Mouse (Mus musculus) megakaryocyte-erythroid progenitor cell, adult 5-6 weeks (primary cell): Measurements from ENCODE around the gene Ggcx. TPM values are rescaled to one million over a fixed set of nuclear protein-coding genes. Genes with fewer than 3 reads are reported as not detected.

Source experiments
- ATAC-seq: replicated peaks from 2 replicates; pipeline ENCODE4 v1.8.0; 2016; ENCODE audit warnings: mild to moderate bottlenecking, inconsistent platforms; ENCODE audit not compliant: severe bottlenecking, poor library complexity, low FRiP score, low TSS enrichment
- total RNA-seq, 2 experiments: library from RNA; stranded (forward) in 1 of 2; stranded (reverse) in 1 of 2; fragments of 200-1000, 215-1000 nt in 1 of 2; fragments of >200 nt in 1 of 2; fragmentation: Nextera tagmentation in 1 of 2; gene quantifications; 2 replicates each; pipeline ENCODE4 v1.2.3; 2014 to 2017

Ggcx gene
- total RNA-seq (2014; fragmentation: Nextera tagmentation) (8.6 and 11.3 TPM in 2 replicates), total RNA-seq (2017) (3.7 and 11.2 TPM in 2 replicates)

GRCm38 (mm10) chr6:72414076-72414756, at the start of gene Ggcx:
TSS of gene Ggcx (plus strand) at chr6:72414308.
- ATAC-seq: peak; percentile 94

GRCm38 (mm10) chr6:72364985-72365384, 49.1 kb upstream of the Ggcx start:
- ATAC-seq: no peak

- ATAC-seq: no peak
Measured at GRCm38 (mm10) chr6:72366304-72366703, 47.8 kb upstream of the Ggcx start.

- ATAC-seq: no peak
Measured at GRCm38 (mm10) chr6:72366844-72367443, 47.2 kb upstream of the Ggcx start, which contains the start of gene Rnf181. TSS of gene Rnf181 (minus strand) at chr6:72366956.

- ATAC-seq: no peak
Measured at GRCm38 (mm10) chr6:72367460-72367974, 46.6 kb upstream of the Ggcx start.

- peak; percentile 54 for ATAC-seq
Measured at GRCm38 (mm10) chr6:72369557-72369956, 44.6 kb upstream of the Ggcx start.

- no peak for ATAC-seq
Measured at GRCm38 (mm10) chr6:72370091-72370490, 44.0 kb upstream of the Ggcx start.

GRCm38 (mm10) chr6:72371147-72371546, 43.0 kb upstream of the Ggcx start:
- no peak for ATAC-seq

GRCm38 (mm10) chr6:72371571-72371970, 42.5 kb upstream of the Ggcx start:
- no peak for ATAC-seq

- ATAC-seq: no peak
Measured at GRCm38 (mm10) chr6:72373184-72373583, 40.9 kb upstream of the Ggcx start.

- 0 out of 2 replicates have a peak, but pooled peaks have one; percentile 19 for ATAC-seq
Measured at GRCm38 (mm10) chr6:72374206-72374605, 39.9 kb upstream of the Ggcx start.

GRCm38 (mm10) chr6:72374820-72375563, 39.1 kb upstream of the Ggcx start:
- 0 out of 2 replicates have a peak, but pooled peaks have one; percentile 15 for ATAC-seq

- ATAC-seq: no peak
Measured at GRCm38 (mm10) chr6:72378510-72379234, 35.4 kb upstream of the Ggcx start.

- no peak for ATAC-seq
Measured at GRCm38 (mm10) chr6:72379377-72380130, 34.6 kb upstream of the Ggcx start.

- ATAC-seq: peak; percentile 72
Measured at GRCm38 (mm10) chr6:72380131-72380770, 33.9 kb upstream of the Ggcx start, which contains the start of gene Vamp5. TSS of gene Vamp5 (minus strand) at chr6:72380468.

GRCm38 (mm10) chr6:72382494-72382893, 31.6 kb upstream of the Ggcx start:
- no peak for ATAC-seq

- ATAC-seq: no peak
Measured at GRCm38 (mm10) chr6:72383142-72383820, 30.8 kb upstream of the Ggcx start.

- ATAC-seq: peak; percentile 83
Measured at GRCm38 (mm10) chr6:72383952-72384351, 30.2 kb upstream of the Ggcx start.
